Mouse (Mus musculus) MEL (cell line): Measurements from ENCODE around the gene Zbp1. TPM values are rescaled to one million over a fixed set of nuclear protein-coding genes. Genes with fewer than 3 reads are reported as not detected.

Source experiments
- DNase-seq: peaks from one replicate; pipeline ENCODE4 v3.0.0; 2011; ENCODE audit warnings: low read depth, low spot score
- H3K27ac ChIP-seq: 2 replicates; pipeline ENCODE4 v1.5.1; 2012; ENCODE audit warnings: low read depth, mild to moderate bottlenecking, control low read depth, low read length, moderate library complexity; ENCODE audit not compliant: control insufficient read depth
- H3K27me3 ChIP-seq, 2 experiments: fragments of 150-350 bp in 1 of 2; sonication (generic) in 1 of 2; 2 replicates each; pipeline ENCODE4 v1.6.1; 2012; ENCODE audit warnings: low read length in 2 of 2, mild to moderate bottlenecking in 2 of 2, improper control_type of control experiment in 1 of 2, moderate library complexity in 1 of 2; ENCODE audit not compliant: insufficient read depth in 2 of 2, control insufficient read depth in 1 of 2
- H3K36me3 ChIP-seq, 2 experiments: 2 replicates each; pipeline ENCODE4 v1.6.1; 2012 to 2014; ENCODE audit warnings: low read length in 2 of 2, improper control_type of control experiment in 1 of 2, inconsistent platforms in 1 of 2, mild to moderate bottlenecking in 1 of 2; ENCODE audit not compliant: insufficient read depth in 2 of 2, control insufficient read depth in 1 of 2
- H3K4me1 ChIP-seq, 2 experiments: fragments of 150-350 bp in 1 of 2; sonication (generic) in 1 of 2; 2 replicates each; pipeline ENCODE4 v1.6.1; 2012; ENCODE audit warnings: low read length in 2 of 2, improper control_type of control experiment in 1 of 2, mild to moderate bottlenecking in 1 of 2; ENCODE audit not compliant: insufficient read depth in 2 of 2, control insufficient read depth in 1 of 2
- H3K4me3 ChIP-seq, 2 experiments: fragments of 150-350 bp in 1 of 2; sonication (generic) in 1 of 2; 2 replicates each; pipeline ENCODE4 v1.5.1; 2012; ENCODE audit warnings: low read depth in 2 of 2, low read length in 2 of 2, mild to moderate bottlenecking in 2 of 2, moderate library complexity in 2 of 2, control low read depth in 1 of 2, improper control_type of control experiment in 1 of 2; ENCODE audit not compliant: control insufficient read depth in 1 of 2, insufficient read depth in 1 of 2
- H3K79me2 ChIP-seq: 2 replicates; pipeline ENCODE4 v1.6.1; 2012; ENCODE audit warnings: mild to moderate bottlenecking, low read length, moderate library complexity; ENCODE audit not compliant: control insufficient read depth, poor library complexity, insufficient read depth
- H3K9ac ChIP-seq: 2 replicates; pipeline ENCODE4 v1.6.1; 2012; ENCODE audit warnings: low read depth, mild to moderate bottlenecking, control low read depth, low read length, moderate library complexity; ENCODE audit not compliant: control insufficient read depth, poor library complexity, severe bottlenecking
- H3K9me3 ChIP-seq: fragments of 150-350 bp; sonication (generic); replicated peaks from 2 replicates; pipeline ENCODE4 v1.6.1; 2012; ENCODE audit warnings: mild to moderate bottlenecking, low read length, improper control_type of control experiment, moderate library complexity; ENCODE audit not compliant: insufficient read depth
- BHLHE40 ChIP-seq: IDR thresholded peaks from 2 replicates; pipeline ENCODE4 v1.6.1; 2012; ENCODE audit warnings: low read depth, mild to moderate bottlenecking, inconsistent platforms, low read length, improper control_type of control experiment, borderline replicate concordance
- CHD1 ChIP-seq: IDR thresholded peaks from 2 replicates; pipeline ENCODE4 v1.6.1; 2012; ENCODE audit warnings: low read depth, mild to moderate bottlenecking, inconsistent platforms, low read length, improper control_type of control experiment
- CHD2 ChIP-seq: IDR thresholded peaks from 2 replicates; pipeline ENCODE4 v1.6.1; 2011; ENCODE audit warnings: low read length, improper control_type of control experiment
- CTCF ChIP-seq, 3 experiments: IDR thresholded peaks in 2 of 3; conservative IDR thresholded peaks in 1 of 3; 2 replicates each; pipeline ENCODE4 v1.5.1; 2011 to 2012; ENCODE audit warnings: low read length in 3 of 3, low read depth in 2 of 3, mild to moderate bottlenecking in 2 of 3, improper control_type of control experiment in 1 of 3, inconsistent platforms in 1 of 3, mixed read lengths in 1 of 3, moderate library complexity in 1 of 3; ENCODE audit not compliant: control insufficient read depth in 1 of 3, insufficient read depth in 1 of 3, poor library complexity in 1 of 3, severe bottlenecking in 1 of 3
- E2F4 ChIP-seq: IDR thresholded peaks from 2 replicates; pipeline ENCODE4 v1.6.1; 2011; ENCODE audit warnings: low read depth, low read length, improper control_type of control experiment, borderline replicate concordance
- EP300 ChIP-seq, 2 experiments: IDR thresholded peaks; 2 replicates each; pipeline ENCODE4 v1.6.1; 2011; ENCODE audit warnings: improper control_type of control experiment in 2 of 2, low read length in 2 of 2, low read depth in 1 of 2, mild to moderate bottlenecking in 1 of 2
- HCFC1 ChIP-seq: IDR thresholded peaks from 2 replicates; pipeline ENCODE4 v1.6.1; 2012; ENCODE audit warnings: low read depth, mild to moderate bottlenecking, inconsistent platforms, low read length, improper control_type of control experiment, moderate library complexity
- JUND ChIP-seq: IDR thresholded peaks from 2 replicates; pipeline ENCODE4 v1.6.1; 2011; ENCODE audit warnings: low read depth, mild to moderate bottlenecking, improper control_type of control experiment, low read length
- MAFK ChIP-seq: IDR thresholded peaks from 2 replicates; pipeline ENCODE4 v1.6.1; 2011; ENCODE audit warnings: low read depth, mild to moderate bottlenecking, low read length, improper control_type of control experiment, borderline replicate concordance
- MAX ChIP-seq: IDR thresholded peaks from 2 replicates; pipeline ENCODE4 v1.6.1; 2011; ENCODE audit warnings: low read length, improper control_type of control experiment
- MAZ ChIP-seq: IDR thresholded peaks from 2 replicates; pipeline ENCODE4 v1.6.1; 2012; ENCODE audit warnings: low read depth, mild to moderate bottlenecking, inconsistent platforms, low read length, improper control_type of control experiment
- MEF2A ChIP-seq: IDR thresholded peaks from 2 replicates; pipeline ENCODE4 v1.6.1; 2014; ENCODE audit warnings: low read depth, mild to moderate bottlenecking, inconsistent platforms, low read length, improper control_type of control experiment; ENCODE audit not compliant: poor library complexity, insufficient replicate concordance, severe bottlenecking; ENCODE audit errors: extremely low read depth
- MYB ChIP-seq: IDR thresholded peaks from 2 replicates; pipeline ENCODE4 v1.6.1; 2011; ENCODE audit warnings: mild to moderate bottlenecking, low read depth, low read length, improper control_type of control experiment
- MYC ChIP-seq: IDR thresholded peaks from 2 replicates; pipeline ENCODE4 v1.6.1; 2011; ENCODE audit warnings: low read depth, mild to moderate bottlenecking, low read length, improper control_type of control experiment, moderate library complexity
- POLR2A ChIP-seq, 2 experiments: IDR thresholded peaks; 2 replicates each; pipeline ENCODE4 v1.6.1; 2011 to 2012; ENCODE audit warnings: low read length in 2 of 2, mild to moderate bottlenecking in 2 of 2, control low read depth in 1 of 2, improper control_type of control experiment in 1 of 2, low read depth in 1 of 2, moderate library complexity in 1 of 2; ENCODE audit not compliant: control insufficient read depth in 1 of 2, insufficient read depth in 1 of 2, poor library complexity in 1 of 2
- POLR2AphosphoS2 ChIP-seq: IDR thresholded peaks from 2 replicates; pipeline ENCODE4 v1.6.1; 2011; ENCODE audit warnings: low read length, improper control_type of control experiment
- POLR2AphosphoS5 ChIP-seq: IDR thresholded peaks from 2 replicates; pipeline ENCODE4 v1.6.1; 2012; ENCODE audit warnings: low read depth, borderline replicate concordance, mild to moderate bottlenecking, inconsistent platforms, low read length, moderate library complexity, mixed read lengths
- RAD21 ChIP-seq: IDR thresholded peaks from 2 replicates; pipeline ENCODE4 v1.6.1; 2011; ENCODE audit warnings: mild to moderate bottlenecking, low read depth, low read length, improper control_type of control experiment
- RCOR1 ChIP-seq: IDR thresholded peaks from 2 replicates; pipeline ENCODE4 v1.6.1; 2012; ENCODE audit warnings: low read depth, mild to moderate bottlenecking, inconsistent platforms, low read length, improper control_type of control experiment
- SIN3A ChIP-seq: IDR thresholded peaks from 2 replicates; pipeline ENCODE4 v1.6.1; 2012; ENCODE audit warnings: low read length, improper control_type of control experiment, inconsistent platforms
- SMC3 ChIP-seq: IDR thresholded peaks from 2 replicates; pipeline ENCODE4 v1.6.1; 2011; ENCODE audit warnings: low read depth, low read length, improper control_type of control experiment
- TBP ChIP-seq: IDR thresholded peaks from 2 replicates; pipeline ENCODE4 v1.8.0; 2011; ENCODE audit warnings: low read depth, low read length, improper control_type of control experiment
- TCF12 ChIP-seq: IDR thresholded peaks from 2 replicates; pipeline ENCODE4 v1.6.1; 2014; ENCODE audit warnings: low read depth, mild to moderate bottlenecking, inconsistent platforms, low read length, improper control_type of control experiment, moderate library complexity
- UBTF ChIP-seq: IDR thresholded peaks from 2 replicates; pipeline ENCODE4 v1.6.1; 2012; ENCODE audit warnings: low read depth, mild to moderate bottlenecking, inconsistent platforms, low read length, improper control_type of control experiment, moderate library complexity, borderline replicate concordance; ENCODE audit not compliant: insufficient read depth
- USF1 ChIP-seq: IDR thresholded peaks from 2 replicates; pipeline ENCODE4 v1.6.1; 2014; ENCODE audit warnings: low read depth, mild to moderate bottlenecking, inconsistent platforms, low read length, improper control_type of control experiment, moderate library complexity
- ZC3H11A ChIP-seq: IDR thresholded peaks from 2 replicates; pipeline ENCODE4 v1.6.1; 2012; ENCODE audit warnings: low read depth, mild to moderate bottlenecking, inconsistent platforms, low read length, improper control_type of control experiment
- ZMIZ1 ChIP-seq: IDR thresholded peaks from 2 replicates; pipeline ENCODE4 v1.6.1; 2012; ENCODE audit warnings: low read depth, mild to moderate bottlenecking, inconsistent platforms, low read length, improper control_type of control experiment, moderate library complexity
- ZNF384 ChIP-seq: IDR thresholded peaks from 2 replicates; pipeline ENCODE4 v1.6.1; 2012; ENCODE audit warnings: low read depth, mild to moderate bottlenecking, inconsistent platforms, low read length, improper control_type of control experiment
- polyA plus RNA-seq, 2 experiments: library from polyadenylated mRNA; stranded (reverse) in 1 of 2; unstranded in 1 of 2; fragments of >175 nt in 1 of 2; fragments of >200 nt in 1 of 2; gene quantifications; 2 replicates each; pipeline versions ENCODE4 v1.2.1 to v1.2.4; 2012; ENCODE audit warnings: low replicate concordance in 2 of 2, low read depth in 1 of 2; ENCODE audit not compliant: insufficient read length in 2 of 2, insufficient read depth in 1 of 2, missing spikeins in 1 of 2
- total RNA-seq: library from RNA; depleted of rRNA; stranded (reverse); fragments of 300-350 nt; gene quantifications from 2 replicates; pipeline ENCODE4 v1.2.3, GENCODE M21; 2012

The Zbp1 gene
- total and polyA plus RNA-seq, 3 experiments = not detected

DNA sequence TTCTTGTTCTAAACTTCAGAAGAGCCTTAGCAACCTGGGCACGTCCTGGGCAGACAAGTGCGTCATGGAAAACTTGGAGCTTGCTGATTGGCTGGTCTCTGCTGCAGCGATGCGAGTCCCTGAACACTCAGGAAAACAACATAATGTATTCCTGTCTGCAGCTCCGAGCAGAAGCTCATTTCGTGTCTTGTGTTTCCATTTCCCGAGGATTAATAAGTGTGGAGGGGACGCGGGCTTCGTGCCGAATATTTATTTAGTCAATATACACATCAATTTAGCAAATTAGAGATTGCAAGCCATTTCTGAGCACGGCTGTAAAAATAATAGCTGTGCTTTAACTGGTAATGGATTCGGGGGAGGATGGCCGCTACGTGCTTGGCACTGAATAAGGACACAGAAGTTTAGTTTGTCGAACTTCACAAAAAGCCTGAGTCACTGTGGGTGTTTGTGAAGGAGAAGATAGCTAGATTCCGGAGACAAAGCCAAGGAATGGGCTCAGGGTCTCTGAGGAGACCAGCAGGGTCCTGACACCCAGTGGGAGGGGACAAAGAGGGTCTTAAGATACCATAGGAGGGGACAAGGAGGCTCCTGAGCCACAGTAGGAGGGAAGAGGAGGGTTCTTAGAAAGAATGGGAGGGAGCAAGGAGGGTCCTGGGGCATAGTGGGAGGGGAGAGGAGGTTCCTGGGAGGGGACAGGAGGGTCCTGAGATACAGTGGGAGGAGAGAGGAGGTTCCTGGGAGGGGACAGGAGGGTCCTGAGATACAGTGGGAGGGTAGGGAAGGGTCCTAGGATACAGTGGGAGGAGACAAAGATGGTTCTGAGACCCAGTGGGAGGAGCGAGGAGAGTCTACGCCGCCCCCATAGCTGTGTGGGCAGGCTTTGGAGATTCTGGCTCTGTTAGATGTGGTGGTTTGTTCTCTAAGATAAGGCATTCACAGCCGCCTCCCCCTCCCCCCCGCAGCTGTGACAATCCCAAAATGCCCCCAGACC lies 44.9 kb downstream of the Zbp1 start:
- H3K27me3 ChIP-seq = no peaks in the 10 kb centered on the region
- TF ChIP-seq MAX (no peak), HCFC1 (no peak), CTCF (IDR thresholded peaks at IDR 0.05 in 2 of 3, conservative IDR thresholded peaks at IDR 0.05 in 1 of 3; ENCODE audit: control insufficient read depth in 1 of 3, insufficient read depth in 1 of 3, low read depth in 2 of 3, low read length in 3 of 3, poor library complexity in 1 of 3, severe bottlenecking in 1 of 3) (no peak), USF1 (no peak), ZC3H11A (no peak), E2F4 (no peak), CHD1 (no peak), SIN3A (no peak), JUND (no peak), BHLHE40 (no peak), POLR2A (IDR thresholded peaks at IDR 0.05; ENCODE audit: control insufficient read depth in 1 of 2, insufficient read depth in 1 of 2, low read depth in 1 of 2, low read length in 2 of 2, poor library complexity in 1 of 2) (no peak), MYC (no peak), POLR2AphosphoS5 (no peak), MEF2A (no peak), TBP (no peak)
- no peaks in the 10 kb centered on the region for H3K9me3 ChIP-seq
- DNase-seq = no peak
- H3K4me3 ChIP-seq = no peak overlapping the region
- no peaks in the 10 kb centered on the region for H3K4me1 ChIP-seq
- H3K36me3 ChIP-seq = no peaks in the 10 kb centered on the region
- no peak overlapping the region for H3K9ac ChIP-seq
- no peaks in the 10 kb centered on the region for H3K79me2 ChIP-seq
- no peak overlapping the region for H3K27ac ChIP-seq

DNA sequence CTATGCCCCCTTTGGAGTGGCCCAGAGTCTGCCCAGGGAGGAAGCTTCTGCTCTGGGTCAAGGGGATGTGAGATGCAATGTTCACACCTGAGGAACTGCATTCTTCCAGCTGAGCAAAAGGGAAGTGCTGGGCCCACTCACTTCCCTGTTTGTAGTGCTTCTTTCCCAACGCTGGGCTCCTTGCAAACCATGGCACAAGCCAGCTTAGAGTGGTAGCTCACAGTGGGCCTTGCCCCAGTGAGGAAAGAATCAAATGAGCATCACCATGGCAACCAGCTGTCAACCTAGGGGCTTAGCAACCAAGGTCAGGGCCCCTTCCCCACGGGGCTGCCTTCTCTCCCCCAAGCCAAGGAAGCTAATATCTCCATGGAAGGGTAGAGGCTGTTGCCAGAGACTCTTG lies 45.7 kb downstream of the Zbp1 start:
- Histone ChIP-seq H3K79me2 (no peaks in the 10 kb centered on the region), H3K27me3 (no peaks in the 10 kb centered on the region), H3K27ac (no peak overlapping the region), H3K4me1 (no peaks in the 10 kb centered on the region), H3K4me3 (no peak overlapping the region), H3K9ac (no peak overlapping the region), H3K9me3 (no peaks in the 10 kb centered on the region), H3K36me3 (no peaks in the 10 kb centered on the region)
- no peak for DNase-seq
- TF ChIP-seq SMC3 (no peak), ZMIZ1 (no peak), CHD2 (no peak), RCOR1 (no peak), MYB (no peak), MAZ (no peak), TBP (no peak), POLR2AphosphoS2 (no peak), MYC (no peak), MAFK (no peak), TCF12 (no peak), EP300 (IDR thresholded peaks at IDR 0.05; ENCODE audit: low read depth in 1 of 2, low read length in 2 of 2) (no peak), ZNF384 (no peak), USF1 (no peak), JUND (no peak), MAX (no peak), ZC3H11A (no peak), UBTF (no peak), RAD21 (no peak)
